Comparison of ENCODE assay signal across 1 mouse cellular context in the genomic region with DNA sequence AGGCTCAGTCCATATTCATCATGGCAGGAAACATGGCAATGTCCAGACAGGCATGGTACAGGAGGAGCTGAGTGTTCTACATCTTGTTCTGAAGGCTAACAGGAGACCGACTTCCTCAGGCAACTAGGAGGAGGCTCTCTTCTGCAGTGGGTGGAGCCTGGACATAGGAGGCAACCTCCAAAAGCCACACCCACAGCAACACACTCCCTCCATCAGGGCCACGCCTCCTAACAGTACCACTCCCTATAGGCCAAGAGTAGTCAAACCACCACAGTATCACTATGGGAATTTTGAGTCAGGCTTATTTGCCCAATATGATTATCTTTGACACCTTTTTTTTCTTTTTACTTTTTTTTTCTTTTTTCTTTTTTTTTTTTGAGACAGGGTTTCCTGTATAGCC.
TF ChIP-seq lines count a peak whose summit lies in the region.

No protein-coding gene starts in this region.

TF ChIP-seq in MEL, 35 proteins besides CTCF, POLR2A, EP300 and RAD21:
- TF ChIP-seq GATA1 (IDR thresholded peaks at IDR 0.05; ENCODE audit: low read depth, low read length) (no peak), ELF1 (IDR thresholded peaks at IDR 0.05; ENCODE audit: low read depth, low read length) (no peak), SMC3 (IDR thresholded peaks at IDR 0.05; ENCODE audit: low read depth, low read length) (no peak), RCOR1 (IDR thresholded peaks at IDR 0.05; ENCODE audit: low read depth, low read length) (no peak), GABPA (IDR thresholded peaks at IDR 0.05; ENCODE audit: low read depth, low read length) (no peak), ETS1 (IDR thresholded peaks at IDR 0.05; ENCODE audit: low read depth, low read length) (no peak), ZC3H11A (IDR thresholded peaks at IDR 0.05; ENCODE audit: low read depth, low read length) (no peak), ZKSCAN1 (IDR thresholded peaks at IDR 0.05; ENCODE audit: low read depth, low read length) (no peak), USF1 (IDR thresholded peaks at IDR 0.05; ENCODE audit: low read depth, low read length) (no peak), TBP (IDR thresholded peaks at IDR 0.05; ENCODE audit: low read depth, low read length) (no peak), E2F4 (IDR thresholded peaks at IDR 0.05; ENCODE audit: borderline replicate concordance, low read depth, low read length) (no peak), MYC (IDR thresholded peaks at IDR 0.05; ENCODE audit: low read depth, low read length) (no peak), MXI1 (IDR thresholded peaks at IDR 0.05; ENCODE audit: low read depth, low read length) (no peak), NRF1 (IDR thresholded peaks at IDR 0.05; ENCODE audit: insufficient read depth, low read depth, low read length, poor library complexity, severe bottlenecking) (no peak), JUND (IDR thresholded peaks at IDR 0.05; ENCODE audit: low read depth, low read length) (no peak)
